Mouse (Mus musculus): ENCODE results near the gene Spta1. TPM values are rescaled to one million over a fixed set of nuclear protein-coding genes. Genes with fewer than 3 reads are reported as not detected.

Spta1 gene
- polyA plus RNA-seq, 1 experiment from 2014 or later, result 2.5 TPM

- Histone ChIP-seq H3K9ac (ENCODE audit: low read length) (no peak overlapping the region), H3K4me1 (ENCODE audit: control insufficient read depth, insufficient read depth, low read length) (no peaks in the 10 kb centered on the region), H3K4me3 (ENCODE audit: low read depth, low read length) (no peak overlapping the region), H3K9me3 (ENCODE audit: control insufficient read depth, low read length) (no peaks in the 10 kb centered on the region), H3K36me3 (ENCODE audit: control insufficient read depth, insufficient read depth, low read length) (no peaks in the 10 kb centered on the region), H3K27me3 (ENCODE audit: control insufficient read depth, insufficient read depth, low read length) (no peaks in the 10 kb centered on the region), H3K4me2 (ENCODE audit: low read depth) (no peak overlapping the region), H3K27ac (ENCODE audit: low read depth, low read length) (no peak overlapping the region)
- 91% methylated on average over 10 of the region's 10 CpGs for WGBS
- DNase-seq (ENCODE audit: low spot score) (no peak), ATAC-seq (ENCODE audit: insufficient read depth, low FRiP score, low TSS enrichment) (no peak)
Measured at GRCm38 (mm10) chr1:174159095-174159494, 13.5 kb upstream of the Spta1 start.

DNA sequence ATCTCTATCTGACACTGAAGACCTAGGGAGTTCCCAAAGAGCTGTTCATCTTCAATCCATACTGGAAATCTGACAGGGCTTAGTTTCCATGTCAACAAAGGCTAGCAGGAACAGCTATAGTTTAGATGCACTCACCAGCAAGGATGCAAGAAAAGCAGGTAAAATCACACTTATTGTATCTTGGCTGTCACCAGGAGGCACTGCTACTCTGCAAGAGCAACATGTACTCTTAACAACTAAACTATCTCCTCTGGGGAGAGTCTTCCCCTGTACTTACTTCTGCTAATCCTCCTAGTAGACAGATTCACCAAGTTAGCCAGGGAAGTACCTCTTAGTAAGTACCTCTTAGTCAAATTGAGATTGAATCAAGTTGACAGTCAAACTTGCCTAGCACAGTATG, 3.6 kb upstream of the Spta1 start:
- no peak overlapping the region for H3K4me3 ChIP-seq (ENCODE audit: low read depth, low read length)
- H3K4me2 ChIP-seq (ENCODE audit: low read depth), result no peak overlapping the region
- H3K4me1 ChIP-seq (ENCODE audit: control insufficient read depth, insufficient read depth, low read length), result no peaks in the 10 kb centered on the region
- no peak for DNase-seq (ENCODE audit: low spot score)
- H3K27ac ChIP-seq (ENCODE audit: low read depth, low read length), result no peak overlapping the region
- H3K27me3 ChIP-seq (ENCODE audit: control insufficient read depth, insufficient read depth, low read length), result no peaks in the 10 kb centered on the region
- no peak overlapping the region for H3K9ac ChIP-seq (ENCODE audit: low read length)
- ATAC-seq (ENCODE audit: insufficient read depth, low FRiP score, low TSS enrichment), result no peak
- H3K36me3 ChIP-seq (ENCODE audit: control insufficient read depth, insufficient read depth, low read length), result no peaks in the 10 kb centered on the region
- H3K9me3 ChIP-seq (ENCODE audit: control insufficient read depth, low read length), result no peaks in the 10 kb centered on the region

DNA sequence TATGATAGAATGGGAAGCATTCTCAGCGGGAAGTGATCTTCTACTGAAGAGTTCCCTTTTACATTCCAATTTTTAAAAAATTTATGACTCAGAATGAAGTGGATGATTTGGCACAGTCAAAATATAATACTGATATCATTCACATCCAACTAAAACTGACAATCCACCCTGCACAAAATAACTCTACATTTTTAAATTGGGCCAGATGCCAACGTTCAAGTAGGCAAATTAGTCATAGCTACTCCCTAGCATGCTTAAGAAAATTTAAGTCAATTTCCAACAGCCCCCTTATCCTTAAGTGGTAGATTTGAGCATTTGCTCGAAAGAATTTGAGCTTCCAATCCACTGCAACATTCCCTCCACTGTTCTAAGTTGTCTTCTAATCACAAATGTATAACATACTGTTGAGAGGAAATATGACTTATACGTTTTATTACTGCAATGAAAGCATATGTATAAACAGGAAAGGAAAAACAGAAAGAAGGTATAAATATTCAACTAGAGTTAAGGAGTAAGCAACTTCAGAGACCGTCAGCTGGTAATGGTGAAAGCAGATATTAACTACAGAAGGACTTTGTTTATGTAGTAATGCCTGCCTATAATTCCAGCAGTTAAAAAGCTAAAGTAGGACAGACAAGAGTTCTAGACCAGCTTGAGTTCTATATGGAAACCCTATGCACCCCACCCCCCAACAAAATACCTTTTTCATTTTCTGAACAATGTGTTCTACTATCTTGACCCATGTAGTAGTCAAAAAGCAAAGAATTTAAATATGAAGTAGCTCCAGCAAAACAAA, 1.7 kb upstream of the Spta1 start:
- H3K4me1 ChIP-seq (ENCODE audit: control insufficient read depth, insufficient read depth, low read length), result no peaks in the 10 kb centered on the region
- H3K9ac ChIP-seq (ENCODE audit: low read length), result no peak overlapping the region
- no peak overlapping the region for H3K27ac ChIP-seq (ENCODE audit: low read depth, low read length)
- no peaks in the 10 kb centered on the region for H3K36me3 ChIP-seq (ENCODE audit: control insufficient read depth, insufficient read depth, low read length)
- WGBS, result 85% methylated on average over 5 of the region's 5 CpGs
- DNase-seq (ENCODE audit: low spot score) (no peak), ATAC-seq (ENCODE audit: insufficient read depth, low FRiP score, low TSS enrichment) (no peak)
- H3K9me3 ChIP-seq (ENCODE audit: control insufficient read depth, low read length), result no peaks in the 10 kb centered on the region
- H3K4me3 ChIP-seq (ENCODE audit: low read depth, low read length), result no peak overlapping the region
- no peak overlapping the region for H3K4me2 ChIP-seq (ENCODE audit: low read depth)
- H3K27me3 ChIP-seq (ENCODE audit: control insufficient read depth, insufficient read depth, low read length), result no peaks in the 10 kb centered on the region

DNA sequence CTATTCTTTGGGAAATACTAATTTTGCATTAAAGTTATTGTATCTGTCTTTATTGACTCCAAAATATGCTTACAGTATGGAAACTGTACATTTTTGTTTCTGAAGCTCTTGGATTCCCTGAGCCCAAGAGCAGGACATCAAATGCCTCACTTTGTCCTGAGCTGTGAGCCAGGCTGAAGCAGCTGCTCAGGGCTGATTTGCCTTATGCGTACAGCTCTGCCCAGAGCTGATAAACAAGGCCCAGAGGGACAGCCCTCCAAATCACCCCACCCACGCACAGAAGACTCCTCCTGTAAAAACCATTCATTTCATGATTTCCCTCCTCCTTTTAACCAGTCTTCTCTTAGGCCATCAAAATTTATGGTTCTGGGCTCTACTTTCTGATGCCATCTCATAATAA, 1.0 kb upstream of the Spta1 start:
- Histone ChIP-seq H3K27me3 (ENCODE audit: control insufficient read depth, insufficient read depth, low read length) (no peaks in the 10 kb centered on the region), H3K9ac (ENCODE audit: low read length) (no peak overlapping the region), H3K36me3 (ENCODE audit: control insufficient read depth, insufficient read depth, low read length) (no peaks in the 10 kb centered on the region), H3K4me1 (ENCODE audit: control insufficient read depth, insufficient read depth, low read length) (no peaks in the 10 kb centered on the region), H3K4me3 (ENCODE audit: low read depth, low read length) (no peak overlapping the region), H3K4me2 (ENCODE audit: low read depth) (no peak overlapping the region), H3K9me3 (ENCODE audit: control insufficient read depth, low read length) (no peaks in the 10 kb centered on the region), H3K27ac (ENCODE audit: low read depth, low read length) (no peak overlapping the region)
- DNase-seq (ENCODE audit: low spot score) (no peak), ATAC-seq (ENCODE audit: insufficient read depth, low FRiP score, low TSS enrichment) (0 out of 2 replicates have a peak, but pooled peaks have one; percentile 17)
- WGBS, result 54% methylated on average over 2 of the region's 2 CpGs

- no peaks in the 10 kb centered on the region for H3K27me3 ChIP-seq (ENCODE audit: control insufficient read depth, insufficient read depth, low read length)
- no peaks in the 10 kb centered on the region for H3K4me1 ChIP-seq (ENCODE audit: control insufficient read depth, insufficient read depth, low read length)
- DNase-seq (ENCODE audit: low spot score) (no peak), ATAC-seq (ENCODE audit: insufficient read depth, low FRiP score, low TSS enrichment) (no peak)
- no peak overlapping the region for H3K4me3 ChIP-seq (ENCODE audit: low read depth, low read length)
- H3K9me3 ChIP-seq (ENCODE audit: control insufficient read depth, low read length), result no peaks in the 10 kb centered on the region
- H3K36me3 ChIP-seq (ENCODE audit: control insufficient read depth, insufficient read depth, low read length), result no peaks in the 10 kb centered on the region
- 84% methylated on average over 7 of the region's 7 CpGs for WGBS
- no peak overlapping the region for H3K27ac ChIP-seq (ENCODE audit: low read depth, low read length)
- H3K9ac ChIP-seq (ENCODE audit: low read length), result no peak overlapping the region
- no peak overlapping the region for H3K4me2 ChIP-seq (ENCODE audit: low read depth)
Measured at GRCm38 (mm10) chr1:174204699-174205098, 32.1 kb downstream of the Spta1 start.

- no peak for ATAC-seq (ENCODE audit: insufficient read depth, low FRiP score, low TSS enrichment)
- H3K9ac ChIP-seq (ENCODE audit: low read length), result no peak overlapping the region
- H3K36me3 ChIP-seq (ENCODE audit: control insufficient read depth, insufficient read depth, low read length), result no peaks in the 10 kb centered on the region
- WGBS, result 81% methylated on average over 5 of the region's 5 CpGs
- DNase-seq (ENCODE audit: low spot score), result no peak
- no peak overlapping the region for H3K4me2 ChIP-seq (ENCODE audit: low read depth)
- H3K27ac ChIP-seq (ENCODE audit: low read depth, low read length), result no peak overlapping the region
- no peaks in the 10 kb centered on the region for H3K9me3 ChIP-seq (ENCODE audit: control insufficient read depth, low read length)
- H3K4me1 ChIP-seq (ENCODE audit: control insufficient read depth, insufficient read depth, low read length), result no peaks in the 10 kb centered on the region
- no peaks in the 10 kb centered on the region for H3K27me3 ChIP-seq (ENCODE audit: control insufficient read depth, insufficient read depth, low read length)
- no peak overlapping the region for H3K4me3 ChIP-seq (ENCODE audit: low read depth, low read length)
Measured at GRCm38 (mm10) chr1:174212286-174212685, 39.7 kb downstream of the Spta1 start.

- DNase-seq (ENCODE audit: low spot score) (no peak), ATAC-seq (ENCODE audit: insufficient read depth, low FRiP score, low TSS enrichment) (no peak)
- H3K9me3 ChIP-seq (ENCODE audit: control insufficient read depth, low read length), result no peaks in the 10 kb centered on the region
- H3K4me2 ChIP-seq (ENCODE audit: low read depth), result no peak overlapping the region
- no peaks in the 10 kb centered on the region for H3K27me3 ChIP-seq (ENCODE audit: control insufficient read depth, insufficient read depth, low read length)
- H3K36me3 ChIP-seq (ENCODE audit: control insufficient read depth, insufficient read depth, low read length), result no peaks in the 10 kb centered on the region
- H3K4me1 ChIP-seq (ENCODE audit: control insufficient read depth, insufficient read depth, low read length), result no peaks in the 10 kb centered on the region
- H3K27ac ChIP-seq (ENCODE audit: low read depth, low read length), result no peak overlapping the region
- WGBS, result 84% methylated on average over 8 of the region's 8 CpGs
- no peak overlapping the region for H3K4me3 ChIP-seq (ENCODE audit: low read depth, low read length)
- no peak overlapping the region for H3K9ac ChIP-seq (ENCODE audit: low read length)
Measured at GRCm38 (mm10) chr1:174215270-174216038, 42.9 kb downstream of the Spta1 start.

DNA sequence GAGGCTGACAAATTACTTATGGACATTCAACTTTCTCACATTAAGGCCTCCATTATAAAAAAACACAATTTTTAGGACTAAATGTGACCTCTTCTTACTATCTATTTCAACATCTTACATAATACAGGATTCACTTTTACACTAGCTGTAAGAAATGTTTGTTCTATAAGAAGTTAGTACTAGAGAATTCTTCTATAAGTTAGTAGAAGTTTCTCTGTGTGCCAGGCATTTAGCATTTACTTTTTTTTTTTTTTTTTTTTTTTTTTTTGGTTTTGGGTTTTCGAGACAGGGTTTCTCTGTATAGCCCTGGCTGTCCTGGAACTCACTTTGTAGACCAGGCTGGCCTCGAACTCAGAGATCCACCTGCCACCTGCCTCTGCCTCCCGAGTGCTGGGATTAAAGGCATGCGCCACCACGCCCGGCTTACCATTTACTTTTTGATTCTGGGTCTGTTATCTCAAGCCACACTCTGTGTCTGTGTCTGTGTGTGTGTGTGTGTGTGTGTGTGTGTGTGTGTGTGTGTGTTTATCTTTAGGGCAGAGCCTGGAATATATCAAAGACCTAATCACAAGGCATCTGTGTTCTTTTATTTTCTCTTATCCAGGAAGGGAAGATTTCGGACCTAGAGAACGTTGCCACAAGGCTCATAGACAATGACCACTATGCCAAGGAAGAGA, 44.1 kb downstream of the Spta1 start:
- ATAC-seq (ENCODE audit: insufficient read depth, low FRiP score, low TSS enrichment) (no peak), DNase-seq (ENCODE audit: low spot score) (no peak)
- Histone ChIP-seq H3K9ac (ENCODE audit: low read length) (no peak overlapping the region), H3K27me3 (ENCODE audit: control insufficient read depth, insufficient read depth, low read length) (no peaks in the 10 kb centered on the region), H3K9me3 (ENCODE audit: control insufficient read depth, low read length) (no peaks in the 10 kb centered on the region), H3K4me1 (ENCODE audit: control insufficient read depth, insufficient read depth, low read length) (no peaks in the 10 kb centered on the region), H3K27ac (ENCODE audit: low read depth, low read length) (no peak overlapping the region), H3K4me3 (ENCODE audit: low read depth, low read length) (no peak overlapping the region), H3K36me3 (ENCODE audit: control insufficient read depth, insufficient read depth, low read length) (no peaks in the 10 kb centered on the region), H3K4me2 (ENCODE audit: low read depth) (no peak overlapping the region)
- 91% methylated on average over 8 of the region's 8 CpGs for WGBS
